Mouse (Mus musculus) myocyte (in vitro differentiated cells): ENCODE results near the gene Chrnb1. TPM values are rescaled to one million over a fixed set of nuclear protein-coding genes. Genes with fewer than 3 reads are reported as not detected.

Experiments used
- H3K27me3 ChIP-seq: one replicate; pipeline ENCODE4 v1.6.1; 2011; ENCODE audit not compliant: control insufficient read depth, insufficient read depth, insufficient read length
- H3K36me3 ChIP-seq: one replicate; pipeline ENCODE4 v1.6.1; 2011; ENCODE audit not compliant: control insufficient read depth, insufficient read depth
- H3K4me2 ChIP-seq: one replicate; pipeline ENCODE4 v1.6.1; 2011; ENCODE audit warnings: low read depth, control low read depth
- H3K4me3 ChIP-seq: one replicate; pipeline ENCODE4 v1.5.1; 2011; ENCODE audit warnings: mild to moderate bottlenecking, control low read depth, moderate library complexity
- H3K79me2 ChIP-seq: one replicate; pipeline ENCODE4 v1.6.1; 2011; ENCODE audit not compliant: control insufficient read depth, insufficient read depth
- H3ac ChIP-seq: one replicate; pipeline ENCODE4 v1.6.1; 2011; ENCODE audit not compliant: control insufficient read depth, insufficient read length
- CEBPB ChIP-seq: IDR thresholded peaks from 2 replicates; pipeline ENCODE4 v1.6.1; 2011; ENCODE audit warnings: mild to moderate bottlenecking, moderate library complexity; ENCODE audit not compliant: poor library complexity, insufficient read depth, severe bottlenecking
- E2F4 ChIP-seq: IDR thresholded peaks from one replicate; pipeline ENCODE4 v1.6.1; 2011; ENCODE audit warnings: mild to moderate bottlenecking, control low read depth, moderate library complexity; ENCODE audit not compliant: insufficient read depth
- MAX ChIP-seq: IDR thresholded peaks from one replicate; pipeline ENCODE4 v1.6.1; 2011; ENCODE audit warnings: low read depth, mild to moderate bottlenecking, control low read depth
- MYOD1 ChIP-seq, 3 experiments: IDR thresholded peaks; one replicate each; pipeline ENCODE4 v1.6.1; 2011; ENCODE audit warnings: control low read depth in 2 of 3, low read depth in 2 of 3, mild to moderate bottlenecking in 2 of 3, moderate library complexity in 1 of 3; ENCODE audit not compliant: insufficient read length in 2 of 3, control insufficient read depth in 1 of 3
- MYOG ChIP-seq, 3 experiments: IDR thresholded peaks; one replicate each; pipeline ENCODE4 v1.6.1; 2011; ENCODE audit warnings: control low read depth in 2 of 3, low read depth in 2 of 3, mild to moderate bottlenecking in 2 of 3; ENCODE audit not compliant: insufficient read length in 2 of 3, control insufficient read depth in 1 of 3, insufficient read depth in 1 of 3
- POLR2A ChIP-seq: IDR thresholded peaks from one replicate; pipeline ENCODE4 v1.6.1; 2011; ENCODE audit warnings: low read depth, mild to moderate bottlenecking, control low read depth, moderate library complexity; ENCODE audit not compliant: insufficient read length
- POLR2AphosphoS2 ChIP-seq: IDR thresholded peaks from one replicate; pipeline ENCODE4 v1.6.1; 2011; ENCODE audit warnings: low read depth, control low read depth; ENCODE audit not compliant: insufficient read length
- REST ChIP-seq: IDR thresholded peaks from one replicate; pipeline ENCODE4 v1.6.1; 2011; ENCODE audit warnings: mild to moderate bottlenecking, control low read depth, moderate library complexity; ENCODE audit not compliant: insufficient read depth, insufficient read length
- SRF ChIP-seq: IDR thresholded peaks from one replicate; pipeline ENCODE4 v1.6.1; 2011; ENCODE audit warnings: low read depth; ENCODE audit not compliant: control insufficient read depth, insufficient read length
- TCF12 ChIP-seq: IDR thresholded peaks from one replicate; pipeline ENCODE4 v1.6.1; 2011; ENCODE audit warnings: mild to moderate bottlenecking, control low read depth; ENCODE audit not compliant: poor library complexity, insufficient read depth, severe bottlenecking
- TCF3 ChIP-seq: IDR thresholded peaks from one replicate; pipeline ENCODE4 v1.6.1; 2011; ENCODE audit warnings: low read depth, control low read depth; ENCODE audit not compliant: insufficient read length
- USF1 ChIP-seq: IDR thresholded peaks from one replicate; pipeline ENCODE4 v1.6.1; 2011; ENCODE audit warnings: low read depth, mild to moderate bottlenecking, control low read depth, moderate library complexity
- polyA plus RNA-seq: library from polyadenylated mRNA; unstranded; fragments of >200 nt; fragmentation: generic; extraction: Trizol; gene quantifications from one replicate; pipeline ENCODE4 v1.2.1, GENCODE M21; 2012; ENCODE audit warnings: missing spikeins

Gene Chrnb1
- polyA plus RNA-seq, 1 experiment, result 95.3 TPM

DNA sequence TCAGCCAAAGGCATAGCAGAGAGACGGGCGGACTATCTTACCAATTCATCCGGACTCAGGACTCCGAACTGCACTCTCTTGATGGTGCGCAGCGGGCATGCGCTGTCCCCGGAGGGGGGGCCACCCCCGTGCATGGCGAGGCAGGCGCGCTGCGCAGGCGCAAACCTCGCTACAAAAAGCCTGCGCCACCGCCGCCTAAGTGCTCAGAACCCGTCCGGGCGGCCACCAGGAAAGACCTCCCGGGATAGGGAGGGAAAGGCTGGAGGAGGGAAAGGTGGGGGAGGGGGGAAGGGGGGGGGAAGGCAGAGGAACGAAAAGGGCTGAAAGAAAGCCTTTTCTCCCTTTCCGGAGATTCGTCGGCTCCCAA is 37.7 kb downstream of the Chrnb1 start:
- TF ChIP-seq CEBPB (no peak), MAX (no peak), POLR2A (no peak), TCF12 (no peak), POLR2AphosphoS2 (no peak), MYOD1 (IDR thresholded peaks at IDR 0.05; ENCODE audit: control insufficient read depth in 1 of 3, insufficient read length in 2 of 3, low read depth in 2 of 3) (no peak), MYOG (IDR thresholded peaks at IDR 0.05; ENCODE audit: control insufficient read depth in 1 of 3, insufficient read depth in 1 of 3, insufficient read length in 2 of 3, low read depth in 2 of 3) (no peak), E2F4 (no peak), REST (no peak), TCF3 (no peak), SRF (no peak), USF1 (no peak)
- no peaks in the 10 kb centered on the region for H3K36me3 ChIP-seq
- H3K4me2 ChIP-seq, result peak overlapping the region; percentile 99
- H3ac ChIP-seq, result peak overlapping the region; percentile 34
- peak overlapping the region; percentile 61 for H3K4me3 ChIP-seq
- H3K79me2 ChIP-seq, result peaks cover 49% of the 10 kb centered on the region
- H3K27me3 ChIP-seq, result no peaks in the 10 kb centered on the region

DNA sequence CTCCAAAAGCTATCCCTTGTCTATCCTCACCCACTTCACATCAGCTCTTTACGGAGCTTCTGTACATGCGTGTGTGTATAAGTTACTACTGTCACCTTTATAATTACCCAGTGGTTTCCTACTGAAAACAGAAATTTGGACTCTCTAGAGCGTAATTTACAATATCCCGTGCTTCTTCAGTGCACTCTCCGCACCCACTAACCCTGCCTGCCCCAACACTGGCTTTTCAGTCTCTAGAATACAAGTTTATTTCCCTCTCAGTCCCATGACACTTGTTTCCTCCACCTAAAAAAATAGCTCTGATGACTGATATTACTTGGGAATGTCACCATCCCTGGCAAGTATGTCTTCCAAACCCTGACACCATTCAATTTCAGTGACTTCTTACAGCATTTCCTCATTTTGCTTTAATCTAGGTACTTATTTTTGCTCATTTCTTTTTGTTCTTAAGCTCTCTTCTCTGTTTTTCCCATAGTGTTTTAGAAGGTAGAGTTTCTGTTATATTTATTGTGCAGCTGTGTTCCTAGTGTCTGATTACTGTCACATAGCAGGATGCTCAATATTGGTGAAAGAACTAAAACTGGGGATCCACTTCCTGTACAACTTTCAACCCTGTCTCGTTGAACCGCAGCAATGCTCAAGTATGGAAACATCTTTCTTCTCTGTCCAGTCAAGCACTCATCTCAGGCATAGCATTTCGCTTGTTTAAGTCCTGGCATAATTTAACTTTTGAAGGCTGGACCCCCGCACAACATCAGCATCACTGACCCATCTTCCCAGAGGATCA is 38.2 kb downstream of the Chrnb1 start:
- no peak for TF ChIP-seq TCF12
- TF ChIP-seq MYOD1 (IDR thresholded peaks at IDR 0.05; ENCODE audit: control insufficient read depth in 1 of 3, insufficient read length in 2 of 3, low read depth in 2 of 3), result no peak
- Histone ChIP-seq H3K4me3 (peak overlapping the region; percentile 61), H3K36me3 (no peaks in the 10 kb centered on the region), H3K4me2 (peak overlapping the region; percentile 99), H3K79me2 (peaks cover 55% of the 10 kb centered on the region), H3ac (peak overlapping the region; percentile 34), H3K27me3 (no peaks in the 10 kb centered on the region)

- H3K27me3 ChIP-seq, result no peaks in the 10 kb centered on the region
- no peaks in the 10 kb centered on the region for H3K36me3 ChIP-seq
- no peak overlapping the region for H3K4me3 ChIP-seq
- no peak for TF ChIP-seq MAX
- H3K79me2 ChIP-seq, result peaks cover 83% of the 10 kb centered on the region
- H3K4me2 ChIP-seq, result peak overlapping the region; percentile 99
- no peak overlapping the region for H3ac ChIP-seq
Observed at GRCm38 (mm10) chr11:69754701-69755100, 41.0 kb downstream of the Chrnb1 start.

DNA sequence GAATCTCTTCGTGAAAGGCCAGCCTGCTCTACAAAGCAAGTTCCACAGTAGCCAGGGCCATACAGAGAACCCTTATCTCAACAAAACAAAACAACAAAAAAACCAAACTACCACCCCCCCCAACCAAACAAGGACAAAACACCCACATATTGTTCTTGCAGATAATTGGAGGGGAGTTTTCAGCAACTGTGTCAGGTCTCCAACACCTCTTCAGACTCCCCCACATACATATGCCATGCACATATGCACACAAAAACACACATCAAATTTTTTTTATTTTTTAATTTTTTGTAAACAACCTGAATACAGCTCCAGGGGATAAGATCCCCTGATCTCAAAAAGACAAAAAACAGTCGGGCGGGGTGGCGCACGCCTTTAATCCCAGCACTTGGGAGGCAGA is 41.5 kb downstream of the Chrnb1 start:
- Histone ChIP-seq H3K79me2 (peaks cover 88% of the 10 kb centered on the region), H3K4me2 (peak overlapping the region; percentile 99), H3K36me3 (no peaks in the 10 kb centered on the region), H3K4me3 (no peak overlapping the region), H3ac (no peak overlapping the region), H3K27me3 (no peaks in the 10 kb centered on the region)
- TF ChIP-seq MYOG (IDR thresholded peaks at IDR 0.05; ENCODE audit: control insufficient read depth in 1 of 3, insufficient read depth in 1 of 3, insufficient read length in 2 of 3, low read depth in 2 of 3) (no peak), REST (no peak), MYOD1 (IDR thresholded peaks at IDR 0.05; ENCODE audit: control insufficient read depth in 1 of 3, insufficient read length in 2 of 3, low read depth in 2 of 3) (no peak), TCF12 (no peak), CEBPB (no peak), TCF3 (no peak), POLR2A (no peak), USF1 (no peak), MAX (no peak), SRF (no peak), E2F4 (no peak), POLR2AphosphoS2 (no peak)

DNA sequence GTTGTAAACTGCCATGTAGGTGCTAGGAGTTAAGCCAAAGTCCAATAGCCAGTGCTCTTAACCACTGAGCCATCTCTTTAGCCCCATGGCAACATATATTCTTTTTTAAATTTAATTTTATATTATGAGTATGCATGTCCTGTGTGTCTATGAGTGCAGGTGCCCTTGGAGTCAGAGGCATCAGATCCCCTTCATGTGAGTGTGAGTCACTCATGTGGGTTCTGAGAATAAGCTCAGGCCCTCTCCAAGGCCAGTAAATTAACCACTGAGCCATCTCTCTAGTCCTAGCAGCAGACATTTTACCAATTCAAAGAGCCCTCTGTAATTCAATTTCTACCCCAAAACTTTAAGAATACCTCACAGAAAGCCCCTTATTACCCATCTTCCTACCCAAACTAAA is 43.1 kb downstream of the Chrnb1 start:
- no peak overlapping the region for H3K4me3 ChIP-seq

More for the DNA sequence above, 43.1 kb downstream of the Chrnb1 start:
- Histone ChIP-seq H3ac (no peak overlapping the region), H3K79me2 (peaks cover 98% of the 10 kb centered on the region), H3K36me3 (no peaks in the 10 kb centered on the region), H3K4me2 (peak overlapping the region; percentile 65), H3K27me3 (no peaks in the 10 kb centered on the region)
- no peak for TF ChIP-seq MYOG (IDR thresholded peaks at IDR 0.05; ENCODE audit: control insufficient read depth in 1 of 3, insufficient read depth in 1 of 3, insufficient read length in 2 of 3, low read depth in 2 of 3)
- no peak for TF ChIP-seq USF1
- TF ChIP-seq TCF12, result no peak
- TF ChIP-seq POLR2AphosphoS2, result no peak
- TF ChIP-seq TCF3, result no peak
- TF ChIP-seq CEBPB, result no peak
- no peak for TF ChIP-seq MYOD1 (IDR thresholded peaks at IDR 0.05; ENCODE audit: control insufficient read depth in 1 of 3, insufficient read length in 2 of 3, low read depth in 2 of 3)
- TF ChIP-seq E2F4, result no peak
- TF ChIP-seq REST, result no peak
- no peak for TF ChIP-seq SRF
- no peak for TF ChIP-seq MAX
- no peak for TF ChIP-seq POLR2A
